Mouse (Mus musculus) megakaryocyte, embryonic 14.5 days (primary cell): ENCODE measurements around the gene Nomo1.

Experiments used
- FLI1 ChIP-seq: IDR thresholded peaks from 2 replicates; pipeline ENCODE4 v1.6.1; 2012; ENCODE audit warnings: low read length, inconsistent platforms, mixed read lengths
- GATA1 ChIP-seq: IDR thresholded peaks from 3 replicates; pipeline ENCODE4 v1.6.1; 2012; ENCODE audit warnings: mixed read lengths, low read length, inconsistent platforms, borderline replicate concordance

GRCm38 (mm10) chr7:46034991-46035390 lies 1.5 kb downstream of the Nomo1 start:
- TF ChIP-seq GATA1 (no peak), FLI1 (no peak)
